Mouse (Mus musculus) kidney, postnatal 10 days (tissue): ENCODE results near the gene Kcnh5.

ENCODE experiments used
- DNase-seq: peaks from one replicate; pipeline ENCODE4 v3.0.0; 2021; ENCODE audit warnings: mixed read lengths

Kcnh5 gene

GRCm38 (mm10) chr12:74951124-74952115, 225.7 kb downstream of the Kcnh5 start:
- DNase-seq: no peak

- no peak for DNase-seq
These were observed 275.8 kb downstream of the Kcnh5 start for GRCm38 (mm10) chr12:74901331-74901730.

- no peak for DNase-seq
These were observed 276.4 kb downstream of the Kcnh5 start for GRCm38 (mm10) chr12:74900777-74901176.

- DNase-seq: no peak
These were observed 278.1 kb downstream of the Kcnh5 start for GRCm38 (mm10) chr12:74899055-74899454.

- no peak for DNase-seq
These were observed 278.9 kb downstream of the Kcnh5 start for GRCm38 (mm10) chr12:74898211-74898610.

GRCm38 (mm10) chr12:74894870-74895423, 282.2 kb downstream of the Kcnh5 start:
- DNase-seq: no peak

GRCm38 (mm10) chr12:74889419-74889818, 287.7 kb downstream of the Kcnh5 start:
- no peak for DNase-seq

- no peak for DNase-seq
These were observed 290.1 kb downstream of the Kcnh5 start for GRCm38 (mm10) chr12:74887064-74887463.

- DNase-seq: no peak
These were observed 295.8 kb downstream of the Kcnh5 start for GRCm38 (mm10) chr12:74881344-74881743.

- DNase-seq: no peak
These were observed 321.5 kb downstream of the Kcnh5 start for GRCm38 (mm10) chr12:74855666-74856065.

- DNase-seq: no peak
These were observed 322.9 kb downstream of the Kcnh5 start for GRCm38 (mm10) chr12:74854263-74854662.

GRCm38 (mm10) chr12:74850323-74850722, 326.8 kb downstream of the Kcnh5 start:
- no peak for DNase-seq

GRCm38 (mm10) chr12:74849912-74850311, 327.2 kb downstream of the Kcnh5 start:
- DNase-seq: no peak

GRCm38 (mm10) chr12:74848611-74849347, 328.4 kb downstream of the Kcnh5 start:
- DNase-seq: no peak
